Mouse (Mus musculus): Measurements from ENCODE around the gene Npr3. TPM values are rescaled to one million over a fixed set of nuclear protein-coding genes. Genes with fewer than 3 reads are reported as not detected.

The Npr3 gene
- polyA plus RNA-seq, 1 experiment from 2014 or later = 11.0 TPM

DNA sequence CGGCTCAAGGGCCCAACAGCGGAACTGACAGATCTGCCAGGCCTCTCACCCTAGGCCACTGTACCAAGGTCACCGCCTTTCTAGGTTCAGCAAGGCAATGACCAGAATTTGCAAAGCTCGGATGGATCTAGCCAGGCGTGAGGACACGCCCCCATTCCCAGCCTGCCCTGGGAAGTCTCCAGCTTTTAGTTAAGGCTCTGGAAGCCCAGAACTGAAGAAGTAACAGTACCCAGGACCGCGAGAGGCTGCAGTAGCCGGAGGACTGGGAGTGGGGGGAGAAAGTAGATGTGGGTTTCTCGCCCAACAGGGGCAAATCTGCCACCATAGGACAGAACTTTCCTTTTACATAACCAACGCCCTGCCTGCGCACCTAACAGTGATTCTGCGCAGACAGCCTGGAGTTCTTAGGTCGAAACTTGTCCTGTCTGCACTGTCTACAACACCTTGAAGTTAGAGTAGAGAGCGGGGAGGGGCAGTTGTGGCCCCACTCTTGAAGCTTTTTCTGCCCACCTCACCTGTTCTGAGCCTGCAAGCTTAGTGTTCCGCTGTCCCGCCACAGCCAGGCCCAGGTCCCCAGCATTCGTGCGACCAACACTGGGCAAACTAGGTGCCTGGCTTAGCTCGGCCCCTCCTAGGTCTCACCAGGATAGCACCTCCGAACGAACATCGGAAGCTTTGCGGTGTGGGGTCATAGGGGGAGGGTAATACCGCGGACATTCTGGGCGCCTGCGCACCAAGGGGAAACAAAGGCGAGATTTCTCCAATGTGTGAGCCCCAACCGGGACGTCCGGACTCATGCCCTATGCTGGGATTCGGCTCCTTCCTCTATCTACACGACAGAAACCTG, 3.7 kb downstream of the Npr3 start:
- H3K27ac ChIP-seq (ENCODE audit: low read depth) = peak overlapping the region; percentile 78; the same call in 1 of the 2 replicates
- peaks cover 4% of the 10 kb centered on the region; the same call in 1 of the 2 replicates for H3K4me1 ChIP-seq (replicated peaks; ENCODE audit: control insufficient read depth, insufficient read depth, low read length)
- H3K4me3 ChIP-seq (ENCODE audit: low read depth, low read length) = peak overlapping the region; percentile 61
- peak overlapping the region; percentile 72 for H3K4me2 ChIP-seq (ENCODE audit: low read length)
- H3K9ac ChIP-seq (ENCODE audit: low read length) = peak overlapping the region; percentile 74
- 8% methylated on average over 34 of the region's 34 CpGs for WGBS
- no peaks in the 10 kb centered on the region for H3K36me3 ChIP-seq (ENCODE audit: control insufficient read depth, insufficient read depth, low read length)
- ATAC-seq (replicated peaks; ENCODE audit: low FRiP score, low TSS enrichment, low read depth) = peak; percentile 40; the same call in 1 of the 2 replicates
- 0 out of 2 replicates have a peak, but pooled peaks cover 9% of the 10 kb centered on the region for H3K27me3 ChIP-seq (replicated peaks; ENCODE audit: control insufficient read depth, insufficient read depth, low read length)
- peak; percentile 77 for DNase-seq (ENCODE audit: low spot score)
- H3K9me3 ChIP-seq (ENCODE audit: control insufficient read depth, low read length) = no peaks in the 10 kb centered on the region

DNA sequence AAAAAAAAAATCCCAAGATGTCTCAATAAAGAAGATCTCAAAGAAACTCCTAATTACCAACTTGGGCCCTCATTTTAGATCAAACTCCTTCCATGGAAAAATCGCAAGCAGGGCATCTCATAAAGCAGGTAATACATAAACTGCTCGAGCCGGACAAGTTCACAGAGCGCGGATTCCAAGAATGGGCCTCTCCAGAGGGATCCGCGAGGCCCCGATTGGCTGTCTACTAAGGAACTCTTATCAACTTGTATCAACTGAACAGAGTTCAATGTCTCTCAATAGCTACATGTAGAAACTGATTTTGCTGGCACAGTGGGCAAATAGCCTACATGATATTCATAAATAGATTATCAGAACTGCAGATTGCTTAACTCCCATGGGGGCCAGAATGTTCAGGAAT, 9.5 kb downstream of the Npr3 start:
- H3K36me3 ChIP-seq (ENCODE audit: control insufficient read depth, insufficient read depth, low read length) = peaks cover 8% of the 10 kb centered on the region; the same call in 1 of the 2 replicates
- no peak overlapping the region for H3K4me2 ChIP-seq (ENCODE audit: low read length)
- peaks cover 12% of the 10 kb centered on the region; the same call in 1 of the 2 replicates for H3K4me1 ChIP-seq (replicated peaks; ENCODE audit: control insufficient read depth, insufficient read depth, low read length)
- H3K27ac ChIP-seq (ENCODE audit: low read depth) = no peak overlapping the region
- DNase-seq (ENCODE audit: low spot score) (peak; percentile 41), ATAC-seq (replicated peaks; ENCODE audit: low FRiP score, low TSS enrichment, low read depth) (no peak)
- 90% methylated on average over 8 of the region's 8 CpGs for WGBS
- H3K27me3 ChIP-seq (replicated peaks; ENCODE audit: control insufficient read depth, insufficient read depth, low read length) = no peaks in the 10 kb centered on the region
- H3K9ac ChIP-seq (ENCODE audit: low read length) = no peak overlapping the region
- H3K9me3 ChIP-seq (ENCODE audit: control insufficient read depth, low read length) = 0 out of 2 replicates have a peak, but pooled peaks cover 2% of the 10 kb centered on the region
- H3K4me3 ChIP-seq (ENCODE audit: low read depth, low read length) = no peak overlapping the region

DNA sequence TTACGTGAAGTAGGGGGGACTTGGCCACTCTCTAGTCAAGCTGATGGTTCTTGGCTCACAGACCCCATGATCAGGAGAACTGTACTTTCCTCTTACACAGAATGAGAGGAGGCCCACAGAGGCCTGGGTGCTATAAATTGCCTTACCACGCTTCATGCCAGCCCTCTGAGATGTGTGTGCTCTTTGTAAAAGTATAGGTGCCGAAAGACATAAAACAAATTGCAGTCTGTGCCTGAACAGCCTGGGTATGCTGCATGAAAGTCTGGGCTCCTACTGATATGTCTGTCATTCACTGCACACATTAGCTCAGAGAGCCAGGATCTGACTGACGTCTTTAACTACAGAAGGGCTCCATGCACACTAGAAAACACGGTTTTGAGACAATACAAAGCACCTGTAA, 9.9 kb downstream of the Npr3 start:
- ATAC-seq (replicated peaks; ENCODE audit: low FRiP score, low TSS enrichment, low read depth) (no peak), DNase-seq (ENCODE audit: low spot score) (peak; percentile 45)
- H3K9ac ChIP-seq (ENCODE audit: low read length) = no peak overlapping the region
- H3K4me2 ChIP-seq (ENCODE audit: low read length) = no peak overlapping the region
- 0 out of 2 replicates have a peak, but pooled peaks cover 2% of the 10 kb centered on the region for H3K9me3 ChIP-seq (ENCODE audit: control insufficient read depth, low read length)
- 68% methylated on average over 5 of the region's 5 CpGs for WGBS
- no peaks in the 10 kb centered on the region for H3K27me3 ChIP-seq (replicated peaks; ENCODE audit: control insufficient read depth, insufficient read depth, low read length)
- H3K27ac ChIP-seq (ENCODE audit: low read depth) = no peak overlapping the region
- H3K4me1 ChIP-seq (replicated peaks; ENCODE audit: control insufficient read depth, insufficient read depth, low read length) = peaks cover 12% of the 10 kb centered on the region; the same call in 1 of the 2 replicates
- peaks cover 8% of the 10 kb centered on the region; the same call in 1 of the 2 replicates for H3K36me3 ChIP-seq (ENCODE audit: control insufficient read depth, insufficient read depth, low read length)
- no peak overlapping the region for H3K4me3 ChIP-seq (ENCODE audit: low read depth, low read length)

DNA sequence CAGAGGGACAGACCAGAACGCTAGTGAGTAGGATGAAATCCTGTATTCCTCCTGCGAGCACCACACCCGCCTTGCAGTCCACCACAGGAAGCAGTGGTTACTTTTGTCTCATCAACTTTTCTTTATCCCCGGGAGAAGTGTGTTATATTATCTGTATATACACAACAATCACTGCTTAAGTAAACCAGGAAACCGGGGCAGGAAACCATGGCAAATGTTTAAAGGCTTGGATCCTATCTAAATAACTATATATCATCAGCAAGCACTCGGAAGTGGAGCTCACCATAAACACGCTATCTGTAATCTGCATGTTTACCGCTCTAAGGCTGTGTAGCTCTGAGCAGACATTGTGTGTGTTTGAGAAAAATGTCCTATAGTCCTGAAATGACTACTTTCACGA, 13.1 kb downstream of the Npr3 start:
- no peak overlapping the region for H3K4me2 ChIP-seq (ENCODE audit: low read length)
- H3K27ac ChIP-seq (ENCODE audit: low read depth) = peak overlapping the region; percentile 47; the same call in 1 of the 2 replicates
- DNase-seq (ENCODE audit: low spot score) (no peak), ATAC-seq (replicated peaks; ENCODE audit: low FRiP score, low TSS enrichment, low read depth) (no peak)
- H3K4me3 ChIP-seq (ENCODE audit: low read depth, low read length) = no peak overlapping the region
- 20% methylated on average over 9 of the region's 9 CpGs for WGBS
- no peak overlapping the region for H3K9ac ChIP-seq (ENCODE audit: low read length)
- peaks cover 12% of the 10 kb centered on the region; the same call in 1 of the 2 replicates for H3K4me1 ChIP-seq (replicated peaks; ENCODE audit: control insufficient read depth, insufficient read depth, low read length)
- peaks cover 26% of the 10 kb centered on the region; the same call in 1 of the 2 replicates for H3K36me3 ChIP-seq (ENCODE audit: control insufficient read depth, insufficient read depth, low read length)
- H3K9me3 ChIP-seq (ENCODE audit: control insufficient read depth, low read length) = 0 out of 2 replicates have a peak, but pooled peaks cover 2% of the 10 kb centered on the region
- H3K27me3 ChIP-seq (replicated peaks; ENCODE audit: control insufficient read depth, insufficient read depth, low read length) = no peaks in the 10 kb centered on the region

DNA sequence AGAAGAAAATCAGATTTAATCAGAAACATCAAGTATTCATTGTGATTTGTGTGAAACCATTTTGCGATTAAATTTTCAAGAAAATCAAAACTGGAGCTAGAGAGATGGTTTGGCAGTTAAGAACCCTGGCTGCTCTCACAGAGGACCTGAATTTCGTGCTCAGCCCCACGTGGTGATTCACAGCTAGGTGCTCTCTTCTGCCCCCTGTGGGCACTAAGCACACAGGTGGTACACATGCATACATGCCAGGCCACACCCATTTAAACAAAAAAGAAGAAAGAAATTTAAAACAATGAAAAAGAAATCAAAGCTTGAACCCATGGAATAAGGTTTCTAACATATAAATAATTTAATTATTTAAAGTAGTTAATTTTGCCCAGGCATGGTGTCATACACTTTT, 15.7 kb downstream of the Npr3 start:
- Histone ChIP-seq H3K4me1 (replicated peaks; ENCODE audit: control insufficient read depth, insufficient read depth, low read length) (peaks cover 7% of the 10 kb centered on the region; the same call in 1 of the 2 replicates), H3K9ac (ENCODE audit: low read length) (no peak overlapping the region), H3K9me3 (ENCODE audit: control insufficient read depth, low read length) (0 out of 2 replicates have a peak, but pooled peaks cover 2% of the 10 kb centered on the region), H3K27me3 (replicated peaks; ENCODE audit: control insufficient read depth, insufficient read depth, low read length) (no peaks in the 10 kb centered on the region), H3K27ac (ENCODE audit: low read depth) (no peak overlapping the region), H3K4me2 (ENCODE audit: low read length) (no peak overlapping the region), H3K36me3 (ENCODE audit: control insufficient read depth, insufficient read depth, low read length) (peaks cover 31% of the 10 kb centered on the region; the same call in 1 of the 2 replicates), H3K4me3 (ENCODE audit: low read depth, low read length) (no peak overlapping the region)
- ATAC-seq (replicated peaks; ENCODE audit: low FRiP score, low TSS enrichment, low read depth) = no peak
- DNase-seq (ENCODE audit: low spot score) = no peak
- WGBS = 70% methylated on average over 3 of the region's 3 CpGs

DNA sequence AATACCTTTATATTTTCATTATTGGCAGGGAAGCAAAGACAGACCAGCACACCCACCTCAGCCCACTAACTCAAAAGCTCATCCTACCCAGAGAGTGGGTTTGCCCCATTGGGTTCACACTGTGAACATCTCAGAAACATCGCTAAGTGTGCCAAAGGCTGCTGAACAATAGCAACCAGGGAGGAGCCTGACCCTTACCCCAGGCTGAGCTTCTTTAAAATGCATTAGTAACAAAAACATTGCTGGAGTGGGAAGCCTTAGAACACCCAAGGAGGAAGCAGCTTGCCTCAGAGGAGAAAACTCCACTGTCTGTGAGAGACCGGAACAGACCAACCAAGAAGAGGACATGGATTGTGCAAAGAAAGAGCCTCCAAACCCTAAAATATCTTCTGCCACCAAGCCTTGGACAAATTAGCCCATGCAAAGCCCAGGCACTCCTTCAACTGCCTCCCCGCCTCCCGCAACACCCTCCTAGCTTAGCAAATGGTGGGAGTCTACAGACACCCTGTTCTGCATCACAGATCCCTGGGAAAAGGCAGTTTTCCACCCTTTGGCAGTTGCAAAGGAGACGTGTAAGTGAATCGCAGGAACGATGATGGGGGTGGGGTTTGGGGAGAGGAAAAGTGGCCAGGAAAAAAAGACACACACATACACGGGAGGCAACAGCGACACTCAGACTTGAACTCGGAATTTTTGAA, 24.4 kb downstream of the Npr3 start:
- Histone ChIP-seq H3K27me3 (replicated peaks; ENCODE audit: control insufficient read depth, insufficient read depth, low read length) (no peaks in the 10 kb centered on the region), H3K36me3 (ENCODE audit: control insufficient read depth, insufficient read depth, low read length) (peaks cover 19% of the 10 kb centered on the region; the same call in 1 of the 2 replicates), H3K9me3 (ENCODE audit: control insufficient read depth, low read length) (0 out of 2 replicates have a peak, but pooled peaks cover 3% of the 10 kb centered on the region), H3K9ac (ENCODE audit: low read length) (no peak overlapping the region), H3K4me1 (replicated peaks; ENCODE audit: control insufficient read depth, insufficient read depth, low read length) (no peaks in the 10 kb centered on the region), H3K4me3 (ENCODE audit: low read depth, low read length) (no peak overlapping the region), H3K27ac (ENCODE audit: low read depth) (no peak overlapping the region), H3K4me2 (ENCODE audit: low read length) (no peak overlapping the region)
- ATAC-seq (replicated peaks; ENCODE audit: low FRiP score, low TSS enrichment, low read depth) (no peak), DNase-seq (ENCODE audit: low spot score) (no peak)
- WGBS = 61% methylated on average over 10 of the region's 10 CpGs

DNA sequence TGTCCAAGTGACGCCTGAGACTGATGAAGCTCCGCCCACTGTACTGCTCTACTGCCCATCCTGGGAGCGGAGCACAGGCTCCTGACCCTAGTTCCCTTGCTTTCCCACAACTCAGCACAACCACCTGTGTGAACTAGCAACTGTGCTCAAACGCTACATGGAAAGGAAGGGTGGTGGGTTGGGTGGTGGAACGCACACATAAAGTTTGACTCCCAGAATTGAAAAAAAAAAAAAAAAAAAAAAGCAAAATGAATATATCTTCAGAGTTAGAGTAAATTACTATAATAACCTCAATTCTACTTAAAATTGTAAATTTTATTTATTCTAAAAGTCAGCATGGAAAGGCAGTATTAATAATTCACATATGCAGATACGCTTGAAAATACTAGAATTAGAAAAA, 25.3 kb downstream of the Npr3 start:
- no peak overlapping the region for H3K9ac ChIP-seq (ENCODE audit: low read length)
- no peaks in the 10 kb centered on the region for H3K27me3 ChIP-seq (replicated peaks; ENCODE audit: control insufficient read depth, insufficient read depth, low read length)
- no peak overlapping the region for H3K27ac ChIP-seq (ENCODE audit: low read depth)
- H3K4me2 ChIP-seq (ENCODE audit: low read length) = no peak overlapping the region
- DNase-seq (ENCODE audit: low spot score) (no peak), ATAC-seq (replicated peaks; ENCODE audit: low FRiP score, low TSS enrichment, low read depth) (no peak)
- H3K4me3 ChIP-seq (ENCODE audit: low read depth, low read length) = no peak overlapping the region
- H3K4me1 ChIP-seq (replicated peaks; ENCODE audit: control insufficient read depth, insufficient read depth, low read length) = no peaks in the 10 kb centered on the region
- 0 out of 2 replicates have a peak, but pooled peaks cover 3% of the 10 kb centered on the region for H3K9me3 ChIP-seq (ENCODE audit: control insufficient read depth, low read length)
- 91% methylated on average over 6 of the region's 6 CpGs for WGBS
- H3K36me3 ChIP-seq (ENCODE audit: control insufficient read depth, insufficient read depth, low read length) = peaks cover 15% of the 10 kb centered on the region; the same call in 1 of the 2 replicates

DNA sequence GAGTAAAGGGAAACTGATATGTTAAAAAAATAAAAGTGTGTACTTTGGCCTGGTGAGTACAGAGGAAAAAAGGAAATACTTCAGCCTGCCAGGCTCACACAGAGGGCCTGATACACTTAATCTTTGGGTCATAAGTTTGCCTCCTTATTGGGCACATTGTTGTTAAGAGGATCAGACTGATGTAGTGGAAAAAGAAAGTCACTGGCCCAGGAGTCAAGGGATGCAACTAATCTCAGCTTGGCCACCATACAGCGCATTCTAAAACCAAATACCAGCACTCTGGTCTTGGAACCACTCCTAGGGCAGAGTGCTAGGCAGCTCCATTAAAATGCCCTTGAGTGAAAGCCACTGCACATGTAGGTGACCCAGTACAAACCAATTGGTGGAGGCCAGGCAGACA, 28.8 kb downstream of the Npr3 start:
- no peak for DNase-seq (ENCODE audit: low spot score)
- WGBS = 100% methylated on average over 1 of the region's 1 CpGs
- no peaks in the 10 kb centered on the region for H3K27me3 ChIP-seq (replicated peaks; ENCODE audit: control insufficient read depth, insufficient read depth, low read length)

More for the DNA sequence above, 28.8 kb downstream of the Npr3 start:
- ATAC-seq (replicated peaks; ENCODE audit: low FRiP score, low TSS enrichment, low read depth) = no peak
- no peak overlapping the region for H3K27ac ChIP-seq (ENCODE audit: low read depth)
- no peak overlapping the region for H3K4me3 ChIP-seq (ENCODE audit: low read depth, low read length)
- peaks cover 5% of the 10 kb centered on the region for H3K9me3 ChIP-seq (ENCODE audit: control insufficient read depth, low read length)
- no peak overlapping the region for H3K9ac ChIP-seq (ENCODE audit: low read length)
- H3K4me2 ChIP-seq (ENCODE audit: low read length) = no peak overlapping the region
- peaks cover 15% of the 10 kb centered on the region; the same call in 1 of the 2 replicates for H3K36me3 ChIP-seq (ENCODE audit: control insufficient read depth, insufficient read depth, low read length)
- no peaks in the 10 kb centered on the region for H3K4me1 ChIP-seq (replicated peaks; ENCODE audit: control insufficient read depth, insufficient read depth, low read length)
